Mouse (Mus musculus) Muller cell, postnatal 12 days (primary cell): Measurements from ENCODE around the gene Pnrc2.

Experiments used
- DNase-seq: peaks from one replicate; pipeline ENCODE4 v3.0.0-alpha.2; 2015; ENCODE audit errors: inconsistent ontology term

Gene Pnrc2

DNA sequence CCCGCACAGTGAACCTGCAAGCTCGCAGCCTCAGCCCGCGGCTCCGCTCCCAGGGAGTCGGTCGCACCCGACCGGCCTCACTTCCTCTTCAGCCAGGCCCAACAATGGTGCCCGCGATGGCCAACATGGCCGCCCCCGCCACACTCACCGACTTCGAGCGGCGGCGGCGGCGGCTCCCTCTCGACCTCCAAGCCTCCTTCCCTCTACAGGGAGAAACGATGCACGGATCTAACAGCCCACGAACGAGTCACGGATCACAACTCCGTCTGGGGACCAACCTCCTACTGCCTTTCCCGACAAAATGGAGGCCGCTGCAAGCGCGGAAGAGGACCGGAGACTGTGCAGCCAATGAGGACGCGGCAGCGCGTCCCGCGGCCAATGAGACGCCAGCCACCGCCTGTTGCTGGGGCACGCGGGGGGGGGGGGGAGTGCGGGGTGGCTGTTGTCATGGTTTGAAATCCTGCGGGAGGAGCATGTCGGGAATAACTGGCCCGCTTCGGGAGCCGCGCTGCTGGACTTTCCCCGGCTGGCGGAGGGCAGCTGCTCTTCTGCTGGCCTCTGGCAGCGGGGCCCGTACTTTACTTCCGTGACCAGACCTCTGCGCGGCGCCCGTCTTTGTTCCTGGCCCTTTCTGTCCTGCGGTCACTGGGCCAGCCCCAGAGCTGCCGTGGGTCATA, at the start of gene Pnrc2:
Gene Pnrc2, minus strand, starts transcription at position 325 of the 677 bp plus-strand sequence.
- DNase-seq = peak; percentile 97

DNA sequence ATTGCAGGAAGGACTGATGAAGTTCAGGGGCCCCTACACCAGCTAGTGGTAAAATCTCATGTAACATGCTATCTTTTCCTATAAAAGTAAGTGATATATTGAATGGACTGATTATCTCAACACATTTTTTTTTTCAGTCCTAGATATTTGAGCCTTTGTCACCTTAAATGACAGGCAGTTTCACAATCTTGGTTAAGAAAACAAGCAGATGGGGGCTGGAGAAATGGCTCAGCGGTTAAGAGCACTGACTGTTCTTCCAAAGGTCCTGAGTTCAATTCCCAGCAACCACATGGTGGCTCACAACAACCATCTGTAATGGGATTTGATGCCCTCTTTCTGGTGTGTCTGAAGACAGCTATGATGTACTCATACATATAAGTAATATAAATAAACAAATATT, 48.5 kb upstream of the Pnrc2 start:
- DNase-seq = no peak

DNA sequence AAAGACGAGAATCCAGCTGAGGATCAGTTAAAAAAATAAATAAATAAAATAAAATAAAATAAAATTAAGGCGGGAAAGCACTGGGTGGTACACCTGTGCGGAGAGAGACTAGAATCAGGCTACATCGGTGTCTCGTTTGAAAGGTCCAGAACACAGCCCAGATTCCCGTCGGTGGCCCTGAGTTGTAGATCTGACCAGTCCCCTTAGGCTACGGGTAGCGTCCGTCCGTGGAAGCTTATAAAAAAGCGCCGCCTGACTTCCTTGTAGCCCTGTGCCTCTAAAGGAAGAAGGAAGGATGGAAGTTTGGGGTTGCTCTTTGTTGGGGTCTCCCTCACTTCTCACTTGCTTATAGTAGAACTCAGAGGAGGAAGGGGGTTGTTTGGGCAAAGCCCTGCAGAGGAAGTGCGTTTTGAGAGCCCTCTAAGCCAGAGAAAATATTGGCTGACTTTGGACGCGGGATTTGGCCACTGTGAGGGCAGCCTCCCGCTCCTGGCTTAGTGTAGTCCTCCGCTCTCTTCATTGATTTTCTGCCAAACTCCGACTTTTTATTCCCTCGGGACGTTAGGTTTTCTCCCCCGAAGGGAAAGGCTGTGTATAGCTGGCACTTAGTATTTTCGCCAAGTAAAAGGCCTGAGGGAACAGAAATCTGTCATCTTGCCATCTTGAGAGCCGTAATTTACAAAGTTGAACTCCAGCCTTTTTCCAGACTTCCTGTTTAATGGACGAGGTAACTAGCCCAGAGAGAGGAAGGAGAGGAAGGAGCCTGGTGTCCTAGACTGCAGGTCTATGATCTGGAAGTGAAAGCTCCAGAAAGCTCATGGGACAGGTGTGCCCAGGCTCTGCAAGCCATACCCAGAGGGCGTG, 47.8 kb upstream of the Pnrc2 start:
- peak; percentile 43 for DNase-seq

DNA sequence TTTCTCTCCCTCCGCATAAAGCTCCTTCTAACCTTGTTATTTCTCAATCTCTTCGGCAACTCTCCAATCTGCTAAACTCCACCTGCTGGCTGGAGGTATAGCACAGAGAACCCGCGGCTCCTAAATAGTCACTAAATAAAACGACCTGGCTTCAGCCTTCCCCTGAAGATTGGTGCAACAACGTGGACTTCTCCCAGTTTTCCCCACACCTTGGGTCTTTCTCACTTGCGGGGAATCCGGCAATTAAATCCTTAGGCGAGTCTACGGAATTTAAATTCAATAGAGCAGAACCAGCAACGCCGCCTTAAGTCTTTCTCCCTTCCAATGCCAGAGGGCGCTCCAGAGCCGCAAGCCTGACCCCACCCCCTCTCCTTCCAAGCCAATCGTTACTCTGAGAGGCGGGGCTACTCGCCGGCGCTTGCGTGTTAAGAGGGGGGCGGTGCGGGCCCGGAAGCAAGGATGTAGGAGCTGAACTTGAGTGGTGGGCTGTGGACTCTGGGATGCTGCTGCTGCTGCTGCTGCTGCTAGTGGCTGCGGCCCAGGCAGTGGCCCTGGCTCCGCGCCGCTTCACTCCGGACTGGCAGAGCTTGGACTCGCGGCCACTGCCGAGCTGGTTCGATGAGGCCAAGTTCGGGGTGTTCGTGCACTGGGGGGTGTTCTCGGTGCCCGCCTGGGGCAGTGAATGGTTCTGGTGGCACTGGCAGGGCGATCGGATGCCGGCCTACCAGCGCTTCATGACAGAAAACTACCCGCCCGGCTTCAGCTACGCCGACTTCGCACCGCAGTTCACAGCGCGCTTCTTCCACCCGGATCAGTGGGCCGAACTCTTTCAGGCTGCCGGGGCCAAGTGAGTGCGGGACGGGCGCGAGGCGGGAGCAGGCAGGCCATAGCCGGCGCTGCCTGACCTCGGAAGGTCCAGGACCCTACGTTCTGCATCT, 46.9 kb upstream of the Pnrc2 start, which contains the start of gene Fuca1:
Gene Fuca1, plus strand, starts transcription at position 432 of the 938 bp plus-strand sequence.
- DNase-seq = peak; percentile 98

DNA sequence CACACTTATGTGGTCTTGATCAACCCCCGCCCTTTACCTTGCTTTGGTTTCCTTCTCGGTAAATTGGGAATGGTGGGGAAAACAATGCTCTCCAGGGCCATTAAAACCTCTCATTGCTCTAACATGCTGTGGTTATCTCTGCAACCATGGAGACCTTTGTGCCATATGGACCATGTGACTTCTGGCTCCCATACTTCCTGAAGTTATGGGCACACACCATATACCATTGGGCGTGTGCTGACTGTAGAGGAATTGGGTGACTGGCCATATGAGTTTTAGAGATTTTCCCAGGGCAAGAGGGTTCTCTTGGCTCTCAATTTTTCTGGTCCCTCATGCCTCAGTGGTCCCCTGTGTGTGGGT, 45.6 kb upstream of the Pnrc2 start:
- DNase-seq = no peak

DNA sequence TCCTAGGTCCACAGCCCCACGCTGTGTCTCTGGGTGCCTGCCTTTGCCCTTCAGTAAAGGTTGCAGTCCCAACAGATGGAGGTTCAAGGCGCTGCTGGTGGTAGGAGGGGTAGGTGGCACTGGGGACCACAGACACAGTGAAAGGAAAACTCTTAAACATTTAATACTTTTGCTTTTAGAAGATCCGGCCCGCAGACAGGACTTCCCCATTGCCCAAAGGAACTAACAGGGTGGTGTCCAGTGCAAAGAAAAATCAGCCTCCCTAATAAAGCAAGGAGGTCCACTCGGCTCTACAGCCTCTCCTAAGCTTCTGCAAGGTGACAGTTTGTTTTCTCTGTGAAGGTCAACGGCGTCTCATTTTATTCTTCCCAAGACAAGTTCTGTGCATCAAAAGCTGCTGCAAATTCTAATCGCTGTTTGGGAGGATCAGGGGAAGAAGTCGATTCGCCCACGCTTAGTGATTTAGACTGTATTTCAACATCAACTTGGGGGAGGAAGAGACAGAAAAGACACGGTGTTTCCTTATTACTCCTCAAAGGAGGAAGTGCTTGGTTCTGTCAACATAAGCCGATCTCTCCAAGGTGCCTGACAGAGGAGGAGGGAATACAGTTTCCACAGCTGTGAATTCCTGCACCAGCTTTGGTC, 45.1 kb upstream of the Pnrc2 start:
- DNase-seq = no peak

DNA sequence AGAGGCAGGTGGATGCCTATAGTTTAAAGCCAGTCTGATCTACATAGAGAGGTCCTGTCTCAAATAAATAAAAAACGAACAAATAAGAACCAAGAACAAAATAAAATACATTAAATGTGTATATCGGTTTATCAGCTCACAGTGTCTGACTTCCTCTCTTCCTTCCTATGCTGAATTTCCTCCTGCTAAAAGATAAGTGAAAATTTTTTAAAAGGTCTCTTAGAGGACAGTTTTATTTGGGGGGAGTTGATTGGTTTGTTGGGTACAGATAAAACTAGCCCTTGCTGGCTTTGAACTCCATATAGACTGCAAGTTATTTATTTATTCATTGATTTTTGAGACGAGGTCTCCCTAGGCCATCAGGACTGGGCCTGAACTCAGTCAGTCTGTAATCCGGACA, 39.8 kb upstream of the Pnrc2 start:
- DNase-seq = no peak

DNA sequence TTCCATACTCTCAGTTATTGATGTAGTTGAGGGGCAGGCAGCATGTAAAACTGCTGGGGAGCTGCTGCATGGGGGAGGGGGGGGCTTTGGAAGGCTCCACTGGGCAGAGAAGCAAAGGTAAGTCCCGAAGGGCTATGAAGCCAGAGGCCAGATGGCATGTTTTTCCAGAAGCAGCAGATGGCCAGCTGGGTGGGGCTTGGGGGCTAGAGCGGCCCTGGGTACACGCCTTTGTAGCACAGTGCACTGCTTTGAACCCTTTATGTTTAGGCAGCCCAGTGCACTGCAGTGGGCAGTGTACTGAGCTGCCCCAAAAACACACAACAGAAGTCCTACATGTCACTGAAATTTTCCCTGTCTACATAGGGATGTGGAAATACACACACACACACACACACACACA, 39.2 kb upstream of the Pnrc2 start:
- DNase-seq = no peak

DNA sequence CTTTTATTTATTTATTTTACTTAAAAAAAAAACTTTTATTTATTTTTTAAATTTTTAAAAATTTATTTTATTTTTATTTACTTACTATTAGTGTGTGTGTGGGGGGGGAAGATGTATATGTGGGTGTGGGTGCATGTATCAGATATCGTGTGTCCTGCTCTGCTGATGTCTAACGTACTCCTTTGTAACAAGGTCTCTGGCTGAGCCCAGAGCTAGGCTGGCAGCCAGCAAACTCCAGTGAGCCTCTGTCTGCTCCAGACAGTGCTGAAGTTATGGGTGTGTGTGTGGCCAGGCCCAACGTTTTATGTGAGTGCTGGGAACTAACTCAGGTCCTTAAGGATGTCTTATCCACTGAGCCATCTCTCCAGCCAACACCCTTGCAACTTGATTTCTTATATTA, 38.5 kb upstream of the Pnrc2 start:
- no peak for DNase-seq

DNA sequence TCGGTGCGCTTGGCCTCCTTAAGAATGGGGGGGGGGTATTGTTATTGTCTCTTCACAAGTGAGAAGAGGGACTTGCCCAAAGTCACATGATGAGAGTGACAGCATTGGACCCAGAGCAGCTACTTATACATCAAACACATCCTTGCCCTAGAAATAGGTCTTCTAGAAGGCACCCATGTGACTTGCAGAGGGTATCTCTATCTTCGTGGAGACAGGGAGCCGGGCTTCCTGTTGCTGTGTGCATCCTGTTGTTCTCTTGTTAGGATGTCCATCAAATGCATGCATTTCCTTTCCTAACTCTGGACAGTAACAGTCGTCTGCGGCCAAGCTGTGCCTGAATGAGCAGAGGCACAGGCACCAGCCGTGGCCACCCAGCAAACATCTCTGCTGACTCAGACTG, 37.9 kb upstream of the Pnrc2 start:
- DNase-seq = no peak

DNA sequence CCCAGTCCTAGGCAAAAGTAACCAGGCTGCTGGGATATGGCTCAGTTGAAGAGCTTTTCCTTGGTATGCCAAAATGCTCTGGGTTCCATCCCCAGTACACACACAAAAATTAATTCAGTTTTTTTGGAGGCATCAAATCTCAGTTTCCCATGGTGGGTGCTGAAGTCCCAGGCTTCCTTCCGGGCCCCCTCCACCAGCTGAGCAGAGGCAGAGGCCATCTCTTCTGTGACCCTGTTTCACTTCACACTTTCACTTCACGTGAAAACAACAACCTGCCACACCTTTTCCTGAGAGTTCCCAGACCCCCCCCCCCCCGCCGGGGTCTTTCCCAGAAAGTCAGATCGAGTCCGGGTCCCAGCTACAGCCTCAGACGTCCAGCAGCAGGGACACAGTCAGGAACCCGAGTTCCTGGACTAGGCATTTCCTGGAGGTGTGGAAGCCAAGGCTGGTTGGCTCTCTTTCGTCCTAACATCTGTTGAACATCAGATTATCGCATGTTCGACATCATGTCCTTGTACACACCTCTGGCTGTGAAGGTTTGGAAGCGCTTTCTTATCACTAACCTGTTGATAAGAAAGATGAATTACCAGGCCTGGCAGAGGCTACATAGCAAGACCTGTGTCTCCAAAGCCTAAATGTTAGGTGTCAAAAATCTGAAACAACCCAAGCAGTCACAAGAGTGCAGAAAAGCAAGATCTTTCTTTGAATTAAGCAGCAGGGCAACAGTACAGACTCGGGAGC, 35.8 kb upstream of the Pnrc2 start:
- DNase-seq = no peak

DNA sequence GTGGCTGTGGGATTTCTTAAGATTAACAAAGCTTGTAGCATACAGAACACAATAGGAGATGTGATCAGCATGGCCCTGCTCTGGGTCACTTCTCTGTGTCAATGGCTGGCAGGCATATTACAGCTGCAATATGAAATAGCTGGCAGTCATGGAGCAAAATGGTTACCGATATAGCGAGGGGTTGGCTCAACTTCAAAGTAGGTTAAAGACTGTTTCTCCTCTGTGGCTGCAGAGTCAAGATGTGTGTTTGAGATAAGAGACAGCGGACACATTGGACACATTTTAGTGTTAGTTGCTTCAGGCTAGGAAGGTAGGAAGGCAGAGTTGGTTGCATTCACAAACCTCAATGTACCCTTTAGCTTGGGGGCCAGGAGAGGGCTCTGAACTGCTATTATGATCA, 33.0 kb upstream of the Pnrc2 start:
- DNase-seq = no peak

DNA sequence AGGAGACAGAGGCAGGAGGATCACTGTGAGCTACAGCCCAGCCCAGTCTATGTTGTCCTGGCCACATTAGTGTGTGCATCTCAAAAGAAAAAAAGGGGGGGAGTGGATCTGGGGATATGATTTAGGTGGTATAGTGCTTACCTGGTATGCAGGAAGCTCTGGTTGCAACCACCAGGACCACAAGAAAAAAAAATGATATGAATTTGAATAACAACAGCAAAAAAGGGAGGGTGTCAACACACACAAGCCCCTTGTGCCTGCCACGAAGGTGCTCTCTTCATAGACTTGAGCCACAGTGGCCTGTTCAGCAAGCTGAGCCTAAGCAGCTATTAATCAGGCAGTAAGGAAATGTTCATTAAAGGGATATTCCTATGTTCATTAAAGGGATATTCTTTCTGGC, 31.2 kb upstream of the Pnrc2 start:
- DNase-seq = no peak

DNA sequence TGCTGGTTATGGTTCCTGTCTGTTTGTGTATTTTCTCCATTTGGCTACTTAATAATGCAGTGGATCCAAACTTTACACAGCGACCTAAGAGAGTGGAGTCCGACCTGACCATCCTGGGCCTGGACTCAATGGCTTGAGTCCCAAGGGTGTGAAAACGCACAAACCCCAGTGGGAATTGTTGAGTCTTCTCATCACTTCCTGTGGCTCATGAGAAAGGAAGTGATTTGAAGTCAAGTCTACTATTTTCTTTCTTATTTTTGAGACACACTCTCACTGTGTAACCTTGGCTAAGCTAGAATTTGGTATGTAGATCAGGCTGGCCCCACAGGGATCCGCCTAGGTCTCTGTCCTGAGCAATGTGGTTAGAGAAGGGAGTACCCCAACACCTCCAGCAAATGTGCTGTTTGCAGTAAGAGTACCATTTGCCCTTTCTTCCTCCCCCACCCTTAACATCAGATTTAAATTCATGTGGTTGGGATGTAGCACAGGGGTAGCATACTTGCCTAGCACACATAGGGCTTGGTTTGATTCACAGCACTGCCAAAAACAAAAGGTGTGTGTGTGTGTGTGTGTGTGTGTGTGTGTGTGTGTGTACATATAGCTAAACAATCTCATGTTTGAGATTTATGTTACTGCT, 29.1 kb upstream of the Pnrc2 start:
- no peak for DNase-seq

DNA sequence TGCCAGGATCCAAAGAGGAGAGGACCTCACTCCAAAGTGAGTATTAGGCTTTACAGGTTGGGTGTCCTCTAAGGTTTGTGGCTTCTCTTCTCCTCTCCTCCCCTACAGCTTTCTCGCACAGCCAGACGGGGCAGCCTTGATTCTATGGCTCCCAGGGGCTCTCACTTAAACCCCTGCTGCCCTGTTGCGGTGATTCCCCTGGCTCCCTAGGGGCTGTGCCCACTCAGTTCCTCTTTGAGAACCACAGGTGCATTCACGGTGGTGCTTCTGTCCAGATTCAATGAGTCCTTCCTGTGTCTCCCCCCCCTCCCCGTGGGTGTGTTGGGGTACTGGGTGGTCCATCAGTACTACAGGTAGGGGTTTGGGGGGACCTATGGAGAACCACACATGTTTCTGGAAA, 26.4 kb upstream of the Pnrc2 start:
- DNase-seq = no peak

DNA sequence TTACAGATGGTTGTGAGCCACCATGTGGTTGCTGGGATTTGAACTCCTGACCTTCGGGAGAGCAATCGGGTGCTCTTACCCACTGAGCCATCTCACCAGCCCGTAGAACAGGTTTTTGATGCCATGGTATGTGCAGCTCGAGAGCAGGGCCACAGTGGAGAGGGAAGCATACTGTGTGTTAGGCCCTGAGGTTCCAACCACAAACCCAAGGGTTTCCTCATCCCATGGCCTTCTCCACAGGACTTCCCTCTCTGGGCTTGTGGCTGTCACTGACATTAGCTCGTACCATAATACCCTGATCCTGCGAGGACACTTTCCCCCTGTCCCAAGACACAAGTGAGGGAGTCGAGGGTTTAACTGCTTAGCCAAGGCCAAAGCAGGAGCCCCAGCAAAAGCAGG, 25.4 kb upstream of the Pnrc2 start:
- DNase-seq = no peak

DNA sequence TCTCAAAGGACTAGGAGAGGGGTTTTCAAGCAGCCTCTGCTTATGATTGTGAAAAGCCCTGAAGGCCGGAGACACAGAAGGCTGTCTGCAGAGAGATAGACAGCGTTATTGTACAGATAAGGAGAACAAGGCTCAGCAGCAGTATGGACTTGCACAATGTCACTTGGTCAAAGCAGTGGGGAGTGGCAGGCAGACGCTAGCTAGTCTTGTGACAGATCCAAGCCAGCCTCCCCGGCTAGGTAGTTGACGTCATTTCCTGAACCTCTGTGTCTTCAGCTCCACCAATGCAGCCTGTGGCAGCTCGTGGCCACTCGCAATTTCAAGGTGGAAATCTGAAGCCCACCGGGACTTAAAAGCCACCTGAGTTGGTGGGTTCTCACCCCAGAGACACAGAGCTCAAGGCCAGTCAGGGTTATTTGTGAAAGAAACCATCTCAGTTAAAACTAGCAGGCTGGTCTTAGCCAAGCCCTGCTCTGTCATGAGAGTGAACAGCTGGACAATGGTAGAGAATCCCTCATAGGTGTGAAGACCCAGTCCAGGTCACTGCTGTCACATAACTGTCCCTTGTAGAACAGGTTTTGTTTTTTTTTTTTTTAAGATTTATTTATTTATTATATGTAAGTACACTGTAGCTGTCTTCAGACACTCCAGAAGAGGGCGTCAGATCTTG, 24.9 kb upstream of the Pnrc2 start:
- DNase-seq = no peak

DNA sequence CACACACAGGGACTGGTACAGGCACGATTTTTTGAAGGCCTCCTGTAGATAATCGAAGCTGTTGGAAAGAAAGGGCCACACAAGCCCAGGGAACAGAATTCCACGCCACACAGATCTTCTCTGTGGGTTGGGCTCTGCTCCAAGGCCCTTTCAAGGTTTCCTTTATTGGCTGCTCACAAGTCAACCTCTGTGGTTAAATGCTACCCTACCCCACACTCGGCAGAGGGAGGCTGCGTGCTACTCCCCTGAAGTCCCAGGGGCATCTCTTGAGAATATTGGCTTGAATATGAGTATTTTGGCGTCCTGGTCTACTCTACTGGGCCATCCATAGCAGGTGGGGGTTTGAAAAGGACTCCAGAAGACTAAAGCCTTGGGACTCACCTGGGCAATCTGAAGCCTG, 22.5 kb upstream of the Pnrc2 start:
- DNase-seq = no peak

DNA sequence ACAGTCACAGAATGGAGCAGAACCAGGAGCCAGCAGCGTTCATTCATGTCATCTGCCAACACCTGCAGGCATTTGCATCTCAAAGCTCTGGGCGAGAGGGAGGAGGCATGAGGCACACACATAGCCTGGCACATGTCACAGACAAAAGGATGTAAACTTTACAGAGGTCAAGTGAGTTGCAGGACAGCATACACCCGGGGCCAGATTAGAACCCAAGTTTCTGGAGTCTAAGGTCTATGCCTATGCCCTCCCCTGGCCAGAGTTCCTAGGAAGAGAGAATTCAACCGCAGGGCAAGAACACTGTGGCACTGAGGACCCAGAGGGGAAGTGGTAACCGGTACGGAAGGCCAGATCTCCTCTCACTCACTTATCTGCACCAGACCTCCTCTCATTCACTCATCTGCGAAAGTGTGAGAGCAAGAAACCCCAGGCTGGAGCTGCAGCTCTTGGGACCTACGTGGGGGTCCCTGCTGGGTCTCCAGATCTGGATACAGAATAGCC, 21.5 kb upstream of the Pnrc2 start, which contains the start of gene Cnr2:
Gene Cnr2, plus strand, starts transcription at position 324 of the 501 bp plus-strand sequence.
- DNase-seq = no peak

DNA sequence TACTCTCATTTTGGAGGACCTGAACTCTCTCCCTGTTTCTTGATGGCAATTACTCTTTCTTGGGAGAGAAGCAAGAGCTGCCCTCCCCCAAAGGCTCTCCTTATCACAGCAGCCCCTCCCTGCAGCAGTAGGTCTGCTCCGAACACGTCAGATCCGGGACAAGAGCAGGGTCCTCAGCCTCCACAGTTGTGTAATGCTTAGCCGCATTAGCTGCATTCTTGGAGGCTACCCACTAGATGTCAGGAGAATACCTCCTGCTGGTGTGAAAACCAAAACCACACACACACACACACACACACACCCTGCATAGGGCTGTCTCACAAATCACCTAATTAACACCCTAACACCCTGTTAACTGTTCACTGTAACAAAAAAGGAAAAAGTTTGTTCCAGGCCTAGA, 19.2 kb upstream of the Pnrc2 start:
- DNase-seq = peak; percentile 6
